Mouse (Mus musculus) forebrain, postnatal 0 days (tissue): ENCODE measurements around the gene Twist2. TPM values are rescaled to one million over a fixed set of nuclear protein-coding genes. Genes with fewer than 3 reads are reported as not detected.

Experiments
- ATAC-seq: fragments of 200-750 bp; cut with Nextera tagmentation; 2 replicates; pipeline ENCODE4 v1.8.0; 2017; ENCODE audit warnings: mild to moderate bottlenecking, moderate library complexity
- DNase-seq: peaks from one replicate; pipeline ENCODE4 v3.0.0-alpha.2; 2015
- H3K27ac ChIP-seq: fragments of 300-500 bp; sonication (generic); 2 replicates; pipeline ENCODE4 v1.5.1; 2014; ENCODE audit warnings: low read depth, mild to moderate bottlenecking, antibody characterized with exemption, low read length, moderate library complexity, mixed read lengths
- H3K27me3 ChIP-seq: fragments of 300-500 bp; sonication (generic); 2 replicates; pipeline ENCODE4 v1.6.1; 2014; ENCODE audit warnings: mild to moderate bottlenecking, low read length, mixed read lengths; ENCODE audit not compliant: insufficient read depth
- H3K36me3 ChIP-seq: fragments of 300-500 bp; sonication (generic); 2 replicates; pipeline ENCODE4 v1.6.1; 2014; ENCODE audit warnings: mild to moderate bottlenecking, moderate library complexity; ENCODE audit not compliant: insufficient read depth
- H3K4me1 ChIP-seq: fragments of 300-500 bp; sonication (generic); 2 replicates; pipeline ENCODE4 v1.6.1; 2014; ENCODE audit warnings: antibody characterized with exemption; ENCODE audit not compliant: insufficient read depth
- H3K4me2 ChIP-seq: fragments of 300-500 bp; sonication (generic); 2 replicates; pipeline ENCODE4 v1.6.1; 2014; ENCODE audit warnings: low read depth, mild to moderate bottlenecking, moderate library complexity
- H3K4me3 ChIP-seq: fragments of 300-500 bp; sonication (generic); 2 replicates; pipeline ENCODE4 v1.5.1; 2014; ENCODE audit warnings: low read depth, low read length, mixed read lengths
- H3K9ac ChIP-seq: fragments of 300-500 bp; sonication (generic); 2 replicates; pipeline ENCODE4 v1.6.1; 2014; ENCODE audit warnings: mild to moderate bottlenecking
- H3K9me3 ChIP-seq: fragments of 300-500 bp; sonication (generic); 2 replicates; pipeline ENCODE4 v1.6.1; 2016; ENCODE audit warnings: low read length
- CTCF ChIP-seq: sonication (generic); IDR thresholded peaks from 2 replicates; pipeline ENCODE4 v1.5.1; 2016; ENCODE audit warnings: antibody characterized with exemption, control low read depth, low read depth
- WGBS: fragments of 180-500 bp; shearing (Covaris S2); extraction: QIAGEN DNeasy Blood & Tissue Kit; methylation state at CpG from one replicate; pipeline ENCODE4 v1.1.7; 2014; 5-methylcytosine and 5-hydroxymethylcytosine counted together
- polyA plus RNA-seq: library from polyadenylated mRNA; unstranded; fragments of >200 nt; fragmentation: Nextera tagmentation; extraction: Ambion mirVana; gene quantifications from 2 replicates; pipeline ENCODE4 v1.2.1, GENCODE M21; 2015
- total RNA-seq: library from RNA; depleted of rRNA; stranded (reverse); fragments of >200 nt; gene quantifications from 2 replicates; pipeline ENCODE4 v1.2.3, GENCODE M21; 2014

The Twist2 gene
- total and polyA plus RNA-seq, 2 experiments from 2014 or later = 1.5 to 1.8 TPM

- no peak for TF ChIP-seq CTCF
- H3K9me3 ChIP-seq = 0 out of 2 replicates have a peak, but pooled peaks cover 3% of the 10 kb centered on the region
- H3K4me2 ChIP-seq = no peak overlapping the region
- WGBS = 53% methylated on average over 5 of the region's 5 CpGs
- ATAC-seq = no peak
- no peaks in the 10 kb centered on the region for H3K4me1 ChIP-seq
- H3K4me3 ChIP-seq = no peak overlapping the region
- H3K36me3 ChIP-seq = no peaks in the 10 kb centered on the region
- H3K27me3 ChIP-seq = no peaks in the 10 kb centered on the region
- no peak for DNase-seq
- no peak overlapping the region for H3K27ac ChIP-seq
- no peak overlapping the region for H3K9ac ChIP-seq
These were observed 81.9 kb downstream of the Twist2 start for GRCm38 (mm10) chr1:91883115-91883514.

GRCm38 (mm10) chr1:91893598-91893997, 92.3 kb downstream of the Twist2 start:
- Histone ChIP-seq H3K4me3 (no peak overlapping the region), H3K27me3 (no peaks in the 10 kb centered on the region), H3K4me1 (no peaks in the 10 kb centered on the region), H3K36me3 (no peaks in the 10 kb centered on the region), H3K27ac (no peak overlapping the region), H3K9ac (no peak overlapping the region), H3K9me3 (no peaks in the 10 kb centered on the region), H3K4me2 (no peak overlapping the region)
- ATAC-seq = no peak
- 97% methylated on average over 11 of the region's 11 CpGs for WGBS
- no peak for DNase-seq
- TF ChIP-seq CTCF = no peak

GRCm38 (mm10) chr1:91894286-91894685, 93.0 kb downstream of the Twist2 start:
- ATAC-seq (no peak), DNase-seq (no peak)
- no peak overlapping the region for H3K27ac ChIP-seq
- H3K4me2 ChIP-seq = no peak overlapping the region
- no peak for TF ChIP-seq CTCF
- H3K27me3 ChIP-seq = no peaks in the 10 kb centered on the region
- H3K9me3 ChIP-seq = no peaks in the 10 kb centered on the region
- 93% methylated on average over 5 of the region's 5 CpGs for WGBS
- no peak overlapping the region for H3K4me3 ChIP-seq
- H3K4me1 ChIP-seq = no peaks in the 10 kb centered on the region
- no peak overlapping the region for H3K9ac ChIP-seq
- no peaks in the 10 kb centered on the region for H3K36me3 ChIP-seq

- WGBS = 86% methylated on average over 2 of the region's 2 CpGs
- H3K9me3 ChIP-seq = no peaks in the 10 kb centered on the region
- H3K36me3 ChIP-seq = no peaks in the 10 kb centered on the region
- H3K4me3 ChIP-seq = no peak overlapping the region
- no peaks in the 10 kb centered on the region for H3K4me1 ChIP-seq
- TF ChIP-seq CTCF = no peak
- H3K9ac ChIP-seq = no peak overlapping the region
- ATAC-seq (no peak), DNase-seq (no peak)
- H3K27me3 ChIP-seq = no peaks in the 10 kb centered on the region
- H3K4me2 ChIP-seq = no peak overlapping the region
- no peak overlapping the region for H3K27ac ChIP-seq
These were observed 95.8 kb downstream of the Twist2 start for GRCm38 (mm10) chr1:91897078-91897477.
